Mouse (Mus musculus): ENCODE data around the gene Mcm10.

DNA sequence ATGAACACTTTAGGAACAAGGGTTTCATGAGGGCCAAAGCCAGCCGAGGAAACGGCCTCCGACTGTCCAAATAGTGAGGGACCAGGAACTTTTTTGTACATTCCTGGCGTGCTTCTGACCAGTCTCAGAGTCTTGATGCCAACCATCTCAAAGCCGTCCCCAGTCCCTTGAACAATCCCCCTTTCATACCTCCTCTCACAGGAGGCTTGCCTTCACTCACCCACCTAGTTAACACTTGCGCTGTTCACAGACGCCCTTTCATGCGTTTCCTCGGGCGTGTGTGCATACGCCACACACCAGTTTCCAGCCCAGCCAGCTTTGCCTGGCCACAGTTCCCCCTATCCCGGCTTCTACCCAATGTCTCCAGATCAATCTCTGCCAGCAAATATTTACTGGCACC, 54.6 kb downstream of the Mcm10 start:
- TF ChIP-seq GATA1 (IDR thresholded peaks at IDR 0.05; ENCODE audit: low read length), result no peak
- no peak for TF ChIP-seq TAL1 (IDR thresholded peaks at IDR 0.05; ENCODE audit: low read length)

Measured in erythroblast, embryonic 14.5 days (primary cell).